Mouse (Mus musculus): ENCODE measurements at regions not wholly inside any gene's neighbourhood (a gene's known extent, or its start where the extent isn't known, plus 50 kb on each side); places are given as distances from the start of the nearest gene placed in this dataset.

- DNase-seq = no peak
These were observed 599.1 kb downstream of the Gm19410 start for GRCm38 (mm10) chr8:36364567-36365231.

- peak; percentile 16 for DNase-seq
These were observed 600.4 kb downstream of the Gm19410 start for GRCm38 (mm10) chr8:36365945-36366344.

- no peak for DNase-seq
These were observed 611.2 kb downstream of the Gm19410 start for GRCm38 (mm10) chr8:36376579-36377350.

GRCm38 (mm10) chr8:36394487-36394886 lies 598.9 kb upstream of the AI429214 start:
- peak; percentile 2 for DNase-seq

- DNase-seq = no peak
These were observed 596.9 kb upstream of the AI429214 start for GRCm38 (mm10) chr8:36396493-36396892.

GRCm38 (mm10) chr8:36406706-36407105 lies 586.7 kb upstream of the AI429214 start:
- no peak for DNase-seq

All from lung, postnatal 10 days (tissue).